Mouse (Mus musculus) c-Kit-positive CD71-positive TER-119-negative erythroid progenitor cells, embryonic 14.5 days (primary cell): ENCODE data around the gene Ccr10.
"Not testable (repeated sequence)": the region's sequence is repeated elsewhere in the genome, so short reads cannot be mapped to it uniquely, and the experiment has no call there.

ENCODE experiments used
- DNase-seq: peaks from one replicate; pipeline ENCODE4 v3.0.0-alpha.2; 2013; ENCODE audit warnings: low read depth

The Ccr10 gene

DNA sequence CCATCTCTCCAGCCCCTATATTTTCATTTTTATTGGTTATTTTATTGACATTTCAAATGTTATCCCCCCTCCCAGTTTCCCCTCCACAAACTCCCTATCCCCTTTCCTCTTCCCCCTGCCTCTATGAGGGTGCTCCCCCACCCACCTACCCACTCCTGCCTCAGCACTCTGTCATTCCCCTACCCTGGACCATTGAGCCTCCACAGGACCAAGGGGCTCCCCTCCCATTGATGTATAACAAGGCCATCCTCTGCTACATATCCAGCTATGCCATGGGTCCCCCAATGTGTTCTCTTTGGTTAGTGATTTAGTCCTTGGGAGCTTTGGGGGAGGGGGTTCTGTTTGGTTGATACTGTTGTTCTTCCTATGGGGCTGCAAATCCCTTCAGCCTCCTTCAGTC, 20.6 kb downstream of the Ccr10 start:
- DNase-seq: no peak

DNA sequence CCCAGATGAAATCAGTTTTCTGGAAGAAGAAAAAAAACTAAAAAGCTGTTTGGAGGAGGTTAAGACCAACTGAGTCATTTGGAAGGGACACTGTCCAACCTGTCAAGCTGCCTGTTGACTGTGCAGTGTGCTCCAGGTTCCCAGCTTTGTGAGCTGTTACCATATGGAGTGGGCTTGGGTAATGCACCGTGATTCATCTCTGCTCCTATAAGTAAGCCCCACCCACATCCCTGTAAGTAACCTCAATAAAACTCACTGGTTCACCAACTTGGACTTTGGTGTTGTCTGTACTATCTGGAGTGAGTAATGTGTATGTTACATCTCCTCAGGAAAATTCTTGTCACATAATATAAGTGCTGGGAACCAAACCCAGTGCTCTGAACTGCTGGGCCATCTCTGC, 22.4 kb downstream of the Ccr10 start:
- no peak for DNase-seq

DNA sequence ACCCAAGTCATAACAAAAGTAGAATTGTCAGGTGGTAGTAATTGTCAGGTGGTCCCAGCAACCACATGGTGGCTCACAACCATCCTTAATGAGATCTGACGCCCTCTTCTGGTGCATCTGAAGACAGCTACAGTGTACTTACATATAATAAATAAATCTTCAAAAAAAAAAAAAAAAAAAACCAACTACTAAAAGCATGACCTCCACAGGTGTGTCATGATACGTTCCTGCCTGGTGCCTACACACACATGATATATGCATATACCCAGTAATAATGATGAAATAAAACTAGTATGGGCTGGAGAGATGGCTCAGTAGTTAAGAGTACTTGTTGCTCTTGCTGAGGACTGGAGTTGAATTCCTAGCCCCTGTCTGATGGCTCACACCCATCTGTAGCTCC, 24.2 kb downstream of the Ccr10 start:
- no peak for DNase-seq

DNA sequence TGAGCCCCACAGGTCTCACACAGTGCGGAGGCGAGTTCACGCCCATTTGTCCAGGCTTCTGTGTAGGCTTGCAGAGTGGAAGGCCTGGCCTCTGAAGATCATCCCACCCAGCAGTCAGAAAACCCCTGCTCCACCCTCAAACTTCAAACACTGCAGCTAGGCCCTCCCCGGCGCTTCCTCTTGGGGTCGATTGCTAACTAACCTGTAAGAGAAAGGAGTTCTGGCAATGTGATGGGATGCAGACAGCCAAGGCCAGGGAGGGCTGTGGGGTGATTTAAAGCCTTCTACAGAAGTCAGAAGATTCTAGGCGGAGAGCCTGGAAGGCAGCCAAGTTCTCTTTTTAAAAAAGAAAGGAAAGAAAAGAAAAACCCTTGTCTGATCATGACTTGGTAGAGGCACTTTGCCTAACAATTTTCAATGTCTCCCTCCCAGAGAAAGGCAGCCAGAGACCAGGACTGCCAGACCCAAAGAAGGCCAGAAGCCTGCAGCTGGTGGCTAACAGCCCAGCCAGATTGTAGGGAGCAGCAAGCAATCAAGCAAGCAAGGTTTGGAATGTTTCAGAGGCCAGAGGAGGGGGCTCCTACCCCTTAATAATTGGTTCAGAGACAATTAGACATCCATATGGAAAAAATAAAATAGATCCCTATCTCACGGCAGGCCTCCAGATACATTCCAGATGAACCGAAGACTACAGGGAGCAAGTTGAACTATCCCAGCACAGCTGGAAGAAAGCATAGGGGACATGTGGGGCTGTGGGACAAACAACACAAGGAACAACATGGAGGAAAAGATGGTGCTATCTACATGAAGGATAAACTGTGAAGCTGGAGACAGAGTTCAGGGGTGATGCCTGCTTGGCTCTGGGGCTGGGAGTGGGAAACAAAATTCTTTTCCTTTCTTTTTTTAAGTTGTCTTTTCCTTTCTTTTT, 25.8 kb downstream of the Ccr10 start:
- no peak for DNase-seq

DNA sequence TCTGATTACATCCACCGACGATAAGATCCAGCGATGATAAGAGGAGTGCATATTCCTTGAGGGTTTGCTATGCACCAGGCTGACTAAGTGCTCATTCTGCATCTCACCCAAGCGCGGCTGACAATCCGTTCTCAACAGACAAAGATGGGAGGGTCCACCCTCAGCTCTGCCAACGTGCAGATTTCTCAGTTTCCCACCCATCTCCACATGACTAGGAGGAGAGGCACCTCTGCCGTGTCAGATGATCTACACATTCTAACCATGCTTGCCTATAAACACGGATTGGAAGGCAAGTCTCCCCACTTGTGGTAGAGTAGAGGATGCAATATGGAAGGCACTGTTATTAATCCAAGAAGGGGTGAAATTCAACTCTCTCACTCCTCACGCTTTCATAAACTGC, 26.5 kb downstream of the Ccr10 start:
- no peak for DNase-seq

DNA sequence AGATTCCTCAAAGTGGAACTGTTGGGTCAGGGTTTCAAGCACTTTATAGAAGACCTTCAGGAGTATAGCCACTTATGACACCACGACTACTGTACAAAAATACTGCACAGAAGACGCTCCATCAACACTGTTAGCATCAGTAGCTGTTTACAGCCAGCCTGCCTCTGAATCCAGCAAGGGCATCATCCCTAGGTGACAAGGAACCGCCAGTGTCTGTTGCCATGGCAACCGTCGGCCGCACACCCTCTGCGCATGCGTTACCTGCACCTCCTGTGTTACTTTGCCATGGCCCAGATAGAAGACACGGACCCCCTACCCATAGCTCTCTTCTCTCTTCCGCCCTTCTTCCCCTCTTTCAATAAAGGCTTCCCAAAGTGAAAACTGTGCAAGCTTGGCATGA, 28.9 kb downstream of the Ccr10 start:
- DNase-seq: no peak

DNA sequence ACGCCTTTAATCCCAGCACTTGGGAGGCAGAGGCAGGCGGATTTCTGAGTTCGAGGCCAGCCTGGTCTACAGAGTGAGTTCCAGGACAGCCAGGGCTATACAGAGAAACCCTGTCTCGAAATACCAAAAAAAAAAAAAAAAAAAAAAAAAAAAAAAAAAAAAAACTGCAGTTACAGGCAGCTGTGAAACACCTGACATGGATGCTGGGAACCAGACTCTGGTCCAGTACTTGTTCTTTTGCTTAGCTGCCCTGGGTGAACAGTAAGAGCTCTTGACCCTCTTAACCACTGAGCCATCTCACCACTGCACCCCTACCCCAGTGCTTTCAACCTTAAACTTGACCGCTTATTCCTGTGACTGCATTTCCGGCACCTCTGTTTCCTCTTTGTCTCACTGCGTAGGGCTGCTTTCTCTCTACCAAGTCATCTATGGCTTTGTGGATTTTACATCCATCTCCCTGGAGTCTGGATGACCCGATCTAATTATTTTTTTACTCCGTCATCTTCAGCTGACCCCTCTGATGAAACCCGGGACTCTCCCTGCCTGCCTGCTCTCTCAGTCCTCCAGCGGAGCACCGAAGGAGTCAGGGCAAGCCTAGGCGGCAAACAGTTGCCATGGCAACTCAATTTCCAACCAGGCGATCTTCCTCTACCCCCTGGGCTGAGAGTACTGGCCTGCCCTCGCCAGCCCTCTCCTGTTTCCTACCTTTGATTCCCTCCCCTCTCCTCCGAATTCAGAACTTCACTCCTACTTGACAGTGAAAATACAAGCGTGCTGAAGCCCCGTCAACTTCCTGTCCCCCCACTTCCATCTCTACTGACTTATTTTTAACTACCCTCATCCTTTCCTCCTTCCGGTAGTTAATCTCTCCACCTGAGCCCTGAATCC, 31.7 kb downstream of the Ccr10 start:
- no peak for DNase-seq

DNA sequence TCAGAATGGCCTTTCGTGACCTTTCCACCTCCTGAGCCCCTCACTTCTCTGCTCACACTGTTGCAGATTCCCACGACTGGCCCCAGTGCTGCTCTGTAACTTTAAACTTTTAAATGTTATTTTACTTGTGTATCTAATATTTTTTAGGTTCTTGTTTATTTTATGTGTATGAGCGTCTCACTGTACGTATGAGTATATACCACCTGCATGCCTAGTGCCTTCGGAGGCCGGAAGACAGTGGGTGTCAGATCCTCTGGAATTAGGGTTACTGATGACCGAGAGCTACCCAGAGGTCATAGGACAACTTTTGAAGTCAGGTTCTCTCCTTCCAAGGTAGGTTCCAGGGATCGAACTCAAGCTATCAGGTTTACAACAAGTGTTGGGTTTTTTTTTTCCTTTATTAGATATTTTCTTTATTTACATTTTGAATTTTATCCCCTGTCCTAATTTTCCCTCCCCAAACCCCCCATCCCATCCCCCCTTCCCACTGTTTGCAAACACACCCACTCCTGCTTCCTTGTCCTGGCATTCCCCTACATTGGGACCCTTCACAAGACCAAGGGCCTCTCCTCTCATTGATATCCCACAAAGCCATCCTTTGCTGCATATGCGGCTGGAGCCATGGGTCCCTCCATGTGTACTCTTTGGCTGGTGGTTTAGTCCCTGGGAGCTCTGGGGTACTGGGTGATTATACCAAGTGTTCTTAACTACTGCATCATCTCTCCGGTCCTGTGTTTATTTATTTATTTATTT, 32.9 kb downstream of the Ccr10 start:
- DNase-seq: no peak

DNA sequence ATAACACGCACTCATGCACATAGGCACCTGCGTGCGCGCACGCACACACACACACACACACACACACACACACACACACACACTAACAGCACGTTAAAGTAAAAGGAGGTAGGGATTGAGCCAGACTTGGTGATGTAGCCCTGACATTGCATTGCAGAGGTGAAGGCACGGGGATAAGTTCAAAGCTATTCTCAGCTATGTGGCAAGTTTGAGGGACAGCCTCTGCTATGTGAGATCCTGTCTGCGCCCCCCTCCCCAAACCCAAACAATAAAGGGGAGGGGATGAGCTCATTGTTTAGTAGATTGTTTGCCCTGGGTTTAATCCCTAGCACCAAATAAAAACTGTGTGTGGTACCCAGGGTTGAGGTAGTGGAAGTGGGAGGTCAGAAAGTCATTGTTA, 34.2 kb downstream of the Ccr10 start:
- no peak for DNase-seq

DNA sequence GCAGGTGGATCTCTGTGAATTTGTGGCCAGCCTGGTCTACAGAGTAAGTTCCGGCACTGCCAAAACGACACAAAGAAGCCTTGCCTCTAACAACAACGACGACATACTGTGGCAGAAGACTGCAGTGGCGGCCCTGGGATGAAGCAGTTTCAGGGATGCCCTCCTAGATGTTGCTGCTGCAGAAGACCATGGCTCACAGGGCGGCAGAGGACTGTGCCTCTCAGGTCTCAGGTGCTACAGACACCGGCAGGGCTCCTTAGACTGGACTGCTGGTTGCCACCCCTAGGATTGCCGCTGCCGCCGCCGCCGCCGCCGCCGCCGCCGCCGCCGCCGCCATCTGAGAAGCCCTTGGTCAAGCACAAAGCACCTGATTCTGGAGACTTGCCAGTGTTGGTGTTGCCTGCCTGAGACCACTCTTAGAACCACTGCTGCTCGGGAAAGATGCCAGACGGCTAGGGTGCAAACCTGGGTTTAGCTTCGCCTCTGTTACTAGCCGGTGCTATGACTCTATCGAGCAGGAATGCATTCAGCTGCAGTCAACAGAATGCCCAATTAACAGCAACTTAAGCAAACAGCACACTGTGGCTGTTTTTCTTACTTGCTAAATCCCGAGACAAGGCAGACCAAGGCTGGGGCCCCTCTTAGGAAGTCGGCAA, 35.0 kb downstream of the Ccr10 start:
- no peak for DNase-seq

DNA sequence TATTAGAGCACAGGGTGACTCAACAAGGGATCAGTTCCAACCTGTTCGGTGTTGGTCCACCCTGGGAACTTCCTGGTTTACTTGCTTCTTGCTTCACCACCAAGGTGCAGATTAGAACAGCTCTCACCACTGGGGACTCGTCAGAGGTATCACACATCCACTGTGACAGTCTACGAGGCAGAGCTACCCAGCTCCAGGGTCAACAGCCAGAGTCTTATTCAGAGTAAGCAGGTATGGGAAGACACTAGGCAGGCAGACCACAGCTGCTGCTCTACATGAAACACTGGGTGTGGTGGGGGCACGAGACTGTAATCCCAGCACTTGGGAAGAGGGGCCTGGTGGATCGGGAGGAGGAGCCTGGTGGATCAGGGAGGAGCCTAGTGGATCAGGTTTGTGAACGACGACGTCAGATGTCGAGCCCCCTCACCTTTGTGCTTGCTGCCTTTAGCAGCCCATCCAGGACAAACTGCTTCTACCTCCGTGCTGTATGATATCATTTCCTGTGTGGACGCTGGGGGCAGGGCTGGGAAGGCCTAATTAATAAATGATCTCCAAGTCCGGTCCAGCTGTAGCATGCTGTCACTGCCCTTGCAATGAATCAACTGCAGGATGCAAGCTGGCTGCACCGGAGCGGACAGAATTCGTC, 36.6 kb downstream of the Ccr10 start:
- no peak for DNase-seq

DNA sequence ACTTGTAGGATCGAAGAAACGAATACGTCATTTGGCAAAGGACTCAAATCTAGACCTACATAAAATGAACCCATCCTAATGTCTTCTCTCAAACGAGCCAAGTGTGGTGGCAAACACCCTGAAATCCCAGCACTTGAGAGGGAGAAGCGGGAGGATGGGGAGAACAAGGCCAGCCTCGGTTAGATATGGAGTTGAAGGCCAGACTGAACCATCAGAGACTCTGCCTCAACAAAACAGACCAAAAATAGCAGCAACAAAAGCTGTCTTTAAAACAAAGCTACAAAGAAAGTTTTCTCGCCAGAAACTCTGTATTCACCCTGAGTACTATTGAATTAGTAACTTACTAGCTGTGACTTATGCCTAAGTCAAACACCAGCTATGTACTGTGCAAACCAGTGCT, 38.2 kb downstream of the Ccr10 start:
- no peak for DNase-seq

DNA sequence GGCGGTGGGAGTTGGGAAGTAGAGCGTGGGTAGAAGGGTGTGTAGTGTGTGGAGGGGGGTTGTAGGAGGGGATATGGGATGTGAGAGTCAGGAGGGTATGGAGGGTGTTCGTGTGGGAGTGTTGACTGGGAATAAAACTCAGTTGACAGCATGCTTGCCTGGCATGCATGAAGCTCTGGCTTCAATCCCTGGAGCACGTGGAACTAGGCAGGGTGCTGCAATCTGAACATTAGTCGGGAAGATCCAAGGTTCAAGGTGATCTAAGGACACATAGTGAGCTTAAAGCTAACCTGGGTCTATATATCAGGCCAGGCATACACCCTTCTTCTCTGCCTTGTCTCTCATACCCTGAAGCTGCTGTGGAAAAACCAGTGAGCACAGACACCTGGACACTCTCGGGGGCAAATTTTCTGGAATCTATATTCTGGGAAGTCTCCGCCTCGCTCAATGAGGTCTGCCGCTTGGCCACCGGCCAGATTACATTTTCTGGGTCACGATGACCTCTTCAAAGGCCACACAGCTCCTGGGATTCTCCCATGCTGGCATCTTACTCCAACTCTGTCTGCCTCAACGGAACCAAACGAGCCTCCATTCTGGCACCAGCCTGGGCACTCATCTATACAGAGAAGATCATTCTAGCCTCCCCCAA, 40.9 kb downstream of the Ccr10 start:
- no peak for DNase-seq

DNA sequence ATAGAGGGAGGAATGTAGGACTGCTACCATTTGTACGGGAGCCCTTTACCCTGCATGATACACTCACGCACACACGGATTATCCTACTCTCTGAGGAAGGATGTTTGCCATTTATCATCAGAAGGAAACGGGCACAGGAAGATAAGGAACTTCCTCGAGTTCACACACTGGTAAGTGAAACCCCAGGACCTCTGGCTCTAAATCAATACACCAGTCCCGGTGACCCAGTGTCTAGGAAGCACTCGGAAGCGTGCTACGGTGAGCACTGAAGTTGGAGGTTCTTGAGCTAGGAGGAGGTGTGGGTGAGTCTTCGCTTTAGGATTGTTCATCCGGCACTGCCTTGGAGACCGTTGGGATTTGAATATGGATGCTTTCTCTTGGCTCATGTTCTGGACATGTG, 42.2 kb downstream of the Ccr10 start:
- no peak for DNase-seq

DNA sequence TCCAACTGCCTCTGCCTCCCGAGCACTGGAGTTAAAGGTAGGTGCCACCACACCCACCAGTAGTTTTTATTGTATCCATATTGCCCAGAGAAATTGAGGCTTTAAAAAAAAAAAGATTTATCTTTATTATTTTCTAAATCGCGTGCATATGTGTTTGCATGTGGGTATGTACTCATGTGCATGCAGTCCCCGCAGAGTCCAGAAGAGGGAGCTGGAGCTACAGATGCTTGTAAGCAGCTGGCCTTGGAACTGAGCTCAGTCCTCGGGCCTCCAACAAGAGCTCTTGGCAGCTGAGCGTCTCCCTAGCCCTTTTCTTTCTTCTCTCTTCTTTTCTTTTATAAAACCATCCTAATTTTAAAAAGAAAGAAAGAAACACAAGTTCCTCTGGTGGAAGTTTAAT, 43.5 kb downstream of the Ccr10 start:
- peak; percentile 40 for DNase-seq

DNA sequence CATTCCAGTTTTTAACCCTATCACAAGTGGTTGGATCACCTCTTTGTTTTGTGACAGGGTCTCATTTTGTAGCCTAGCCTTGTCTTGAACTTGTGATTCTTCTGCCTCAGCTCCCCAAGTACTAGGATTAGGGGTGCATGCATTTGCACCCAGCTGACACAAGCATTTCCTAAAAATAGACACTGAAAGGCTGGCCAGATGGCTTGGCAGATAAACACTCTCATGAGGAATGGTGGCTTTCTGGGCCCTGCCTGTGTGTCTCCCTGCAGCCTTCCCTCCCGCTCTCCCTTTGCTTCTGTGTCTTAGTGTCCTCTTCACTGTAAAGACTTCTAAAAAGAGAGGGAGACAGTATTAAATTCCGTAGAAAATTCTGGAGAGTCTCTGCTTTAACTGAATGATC, 44.1 kb downstream of the Ccr10 start:
- DNase-seq: peak; percentile 44

DNA sequence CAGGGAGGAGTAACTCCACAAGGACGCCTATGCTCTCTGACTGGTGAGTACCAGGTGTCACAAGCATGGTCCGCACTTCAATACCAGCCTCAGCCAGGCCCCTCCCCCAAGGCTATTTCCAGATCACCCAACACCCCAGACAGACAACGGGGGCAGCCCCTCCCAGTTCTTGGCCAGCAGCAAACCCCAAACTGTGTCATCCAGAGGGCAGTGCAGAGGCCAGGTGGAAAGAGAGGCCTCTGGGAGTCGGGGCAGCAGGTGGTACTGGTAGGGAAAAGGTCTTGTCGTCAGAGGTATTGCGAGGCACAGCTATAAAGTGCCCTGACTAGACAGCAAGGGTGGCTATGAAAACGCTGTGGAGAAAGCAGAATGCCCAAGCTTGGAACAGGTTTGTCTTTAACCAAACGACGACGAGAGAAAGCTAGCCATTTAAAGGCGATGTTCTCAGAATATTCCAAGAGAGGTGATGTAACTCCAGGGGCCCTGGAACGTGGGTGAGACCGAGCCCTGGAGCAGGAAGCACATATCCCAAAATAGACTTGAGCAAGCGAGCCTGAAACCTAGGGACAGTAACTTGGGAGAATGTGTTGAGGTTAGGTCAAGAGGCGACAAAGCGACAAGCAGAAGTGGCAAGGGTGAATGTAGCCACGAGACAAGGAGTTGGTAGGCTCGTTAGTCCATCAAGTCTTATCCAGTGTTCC, 45.0 kb downstream of the Ccr10 start:
- no peak for DNase-seq

DNA sequence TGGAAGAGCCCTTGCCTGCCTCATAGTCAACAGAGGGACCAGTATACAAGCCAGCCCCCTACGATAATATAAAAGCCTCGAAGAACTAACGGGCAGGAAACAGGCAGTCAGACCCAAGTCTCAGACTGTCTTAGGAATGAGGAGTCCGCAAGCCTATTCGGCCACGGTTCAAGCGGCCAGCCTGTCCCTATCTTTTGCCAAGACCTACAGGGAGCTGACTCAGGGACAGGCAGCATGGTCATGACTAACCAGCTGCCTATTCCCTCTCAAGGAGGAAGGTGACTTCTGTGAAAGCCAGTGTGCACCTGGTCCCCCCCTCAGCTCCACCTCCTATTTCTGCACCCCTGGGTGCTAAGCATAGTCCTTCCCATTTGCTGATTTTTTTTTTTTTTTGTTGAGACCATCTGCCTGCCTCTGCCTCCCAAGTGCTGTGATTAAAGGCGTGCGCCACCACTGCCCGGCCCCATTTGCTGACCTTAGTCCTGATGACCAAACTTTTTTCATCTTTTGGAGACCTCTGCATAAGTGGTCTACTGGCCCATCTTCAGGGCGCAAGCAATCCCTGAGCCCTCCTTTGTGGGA, 46.2 kb downstream of the Ccr10 start:
- DNase-seq: no peak

DNA sequence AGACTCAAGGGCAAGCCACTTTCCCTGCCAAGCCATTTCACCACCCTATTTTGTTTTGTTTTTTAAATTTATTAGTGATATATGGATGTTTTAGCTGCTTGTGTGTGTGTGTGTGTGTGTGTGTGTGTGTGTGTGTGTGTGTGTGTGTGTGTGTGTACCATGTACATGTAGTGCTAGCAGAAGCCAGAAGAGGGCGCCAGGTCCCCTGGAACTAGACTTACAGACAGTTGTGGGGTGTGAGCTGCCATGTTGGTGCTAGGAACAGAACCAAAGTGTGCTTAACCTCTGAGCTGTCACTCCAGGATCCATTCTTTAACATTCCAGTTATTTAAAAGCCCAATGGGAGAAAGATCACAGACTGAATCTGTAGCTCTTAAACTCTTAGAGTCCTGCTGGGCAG, 48.2 kb downstream of the Ccr10 start:
- no peak for DNase-seq

DNA sequence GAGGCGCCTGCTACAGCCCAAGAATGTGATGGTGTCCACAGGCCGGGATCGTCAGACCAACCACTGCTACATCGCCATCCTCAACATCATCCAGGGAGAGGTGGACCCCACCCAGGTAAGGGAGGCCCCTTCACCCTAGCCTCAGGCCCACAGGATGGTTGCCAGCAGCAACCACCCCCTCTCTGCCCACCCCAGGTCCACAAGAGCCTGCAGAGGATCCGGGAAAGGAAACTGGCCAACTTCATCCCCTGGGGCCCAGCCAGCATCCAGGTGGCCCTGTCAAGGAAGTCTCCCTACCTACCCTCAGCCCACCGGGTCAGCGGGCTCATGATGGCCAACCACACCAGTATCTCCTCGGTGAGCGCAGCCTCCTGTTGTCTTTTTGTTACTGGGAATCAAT, 50.2 kb downstream of the Ccr10 start:
- not testable (repeated sequence) for DNase-seq
